In the genomic region with DNA sequence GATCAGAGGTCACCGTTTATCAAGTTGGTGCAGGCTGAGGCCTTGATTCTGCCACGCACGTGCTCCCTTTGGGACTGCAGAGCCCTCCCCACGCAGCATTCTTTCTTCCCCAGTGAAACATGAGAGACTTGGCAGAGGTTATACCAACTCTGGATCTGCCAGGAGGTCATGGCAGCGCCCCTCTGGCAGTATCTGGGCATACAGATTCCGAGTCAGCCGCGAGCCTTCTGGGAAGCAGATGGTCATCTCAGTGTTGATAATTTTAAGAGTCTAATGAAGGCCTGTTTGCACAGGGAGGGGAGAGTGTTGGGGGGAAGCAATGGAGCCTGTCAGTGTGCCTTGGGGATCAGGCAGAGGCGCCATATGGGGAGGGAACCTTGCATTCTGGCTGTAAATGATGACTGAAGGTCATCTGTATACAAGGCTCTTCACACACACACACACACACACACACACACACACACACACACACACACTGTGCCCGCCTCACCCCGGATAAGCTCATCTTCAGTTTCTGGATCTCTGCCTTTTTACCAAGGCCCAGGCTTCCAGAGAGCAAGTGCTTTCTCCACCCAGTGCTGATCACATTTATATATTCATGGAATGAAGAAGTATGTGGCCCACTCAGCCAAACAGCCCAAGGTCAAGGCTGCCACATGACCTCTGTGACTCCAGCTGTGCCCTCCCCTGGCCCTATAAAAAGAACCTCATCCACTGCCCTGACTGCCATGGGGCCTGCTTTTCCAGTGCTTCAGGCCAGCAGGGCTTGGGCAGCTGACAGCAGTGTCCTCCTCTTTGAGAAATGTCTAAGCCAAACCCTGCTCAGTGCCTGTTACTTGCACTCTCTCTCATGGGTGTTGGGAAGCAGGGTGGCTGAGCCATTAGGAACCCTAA, we compare ENCODE assay signal across 9 mouse cellular contexts. TPM values are rescaled to one million over a fixed set of nuclear protein-coding genes. Genes with fewer than 3 reads are reported as not detected.
DNase-seq lines count a peak whose midpoint lies in the region; ATAC-seq and TF ChIP-seq lines count a peak whose summit lies in the region.
"Had no signal": no experiment of that assay in that cellular context is flagged by ENCODE, and none has a peak within 500 bp of the region (broad histone marks: within the 10 kb centered on the region; RNA-seq: fewer than 3 reads in every experiment).

No protein-coding gene starts in this region.

- H3K36me3 ChIP-seq in forebrain, embryonic 13.5 days (ENCODE audit: poor library complexity, severe bottlenecking) = no peaks in the 10 kb centered on the region
- no peaks in the 10 kb centered on the region for H3K36me3 ChIP-seq in forebrain, embryonic 10.5 days (replicated peaks)
- H3K36me3 ChIP-seq in ES-E14 (ENCODE audit: control insufficient read depth, insufficient read depth, low read length, poor library complexity, severe bottlenecking) = no peaks in the 10 kb centered on the region
- H3K36me3 ChIP-seq in hindbrain, postnatal 0 days (ENCODE audit: insufficient read depth, low read length) = no peaks in the 10 kb centered on the region
- H3K36me3 ChIP-seq in liver, embryonic 12.5 days = no peaks in the 10 kb centered on the region
- H3K36me3 ChIP-seq: heart, embryonic 15.5 days had no signal

- H3K9ac ChIP-seq in forebrain, embryonic 13.5 days = no peak overlapping the region
- H3K9ac ChIP-seq in ES-E14 (ENCODE audit: insufficient read depth, low read depth, low read length, poor library complexity, severe bottlenecking) = peak overlapping the region; percentile 74; the same call in 1 of the 2 replicates
- no peak overlapping the region for H3K9ac ChIP-seq in hindbrain, postnatal 0 days (replicated peaks; ENCODE audit: low read length)
- no peak overlapping the region for H3K9ac ChIP-seq in liver, embryonic 12.5 days
- H3K9ac ChIP-seq: heart, embryonic 15.5 days had no signal

- no peaks in the 10 kb centered on the region for H3K27me3 ChIP-seq in forebrain, embryonic 13.5 days
- peaks cover 34% of the 10 kb centered on the region; the same call in 1 of the 2 replicates for H3K27me3 ChIP-seq in forebrain, embryonic 10.5 days (ENCODE audit: poor library complexity, severe bottlenecking)
- H3K27me3 ChIP-seq in hindbrain, postnatal 0 days (ENCODE audit: insufficient read depth, low read length) = no peaks in the 10 kb centered on the region
- peaks cover 11% of the 10 kb centered on the region; the same call in 1 of the 2 replicates for H3K27me3 ChIP-seq in liver, embryonic 12.5 days (replicated peaks)

- no peak for DNase-seq in forebrain, embryonic 10.5 days (ENCODE audit: extremely low spot score, low spot score)
- no peak for DNase-seq in ES-E14 (ENCODE audit: low read depth, low spot score)
- DNase-seq in cerebellum, postnatal 10 days = peak; percentile 78 to 84
- peak; percentile 75 for DNase-seq in hindbrain, postnatal 0 days (ENCODE audit: low spot score)
- no peak for DNase-seq in thymus, postnatal 25 days
- DNase-seq in urinary bladder, postnatal 4 days (ENCODE audit: low spot score in 2 of 2) = no peak

- in situ Hi-C loops in ES-E14 (cut with MboI; ENCODE audit: low sequenced_read_pairs in 2 of 2, unreplicated experiment in 2 of 2) = no loop called here

- H3K4me1 ChIP-seq in forebrain, embryonic 13.5 days = peaks cover 12% of the 10 kb centered on the region
- peaks cover 26% of the 10 kb centered on the region for H3K4me1 ChIP-seq in forebrain, embryonic 10.5 days
- peaks cover 13 to 40% of the 10 kb centered on the region in 2 experiments for H3K4me1 ChIP-seq in ES-E14 (ENCODE audit: control insufficient read depth in 2 of 2, insufficient read depth in 2 of 2, low read length in 2 of 2, poor library complexity in 1 of 2)
- peaks cover 13% of the 10 kb centered on the region for H3K4me1 ChIP-seq in hindbrain, postnatal 0 days (ENCODE audit: insufficient read depth, low read length)
- 0 out of 2 replicates have a peak, but pooled peaks cover 4% of the 10 kb centered on the region for H3K4me1 ChIP-seq in liver, embryonic 12.5 days

- no peak overlapping the region for H3K4me3 ChIP-seq in forebrain, embryonic 13.5 days
- no peak overlapping the region for H3K4me3 ChIP-seq in forebrain, embryonic 10.5 days
- H3K4me3 ChIP-seq in ES-E14 (ENCODE audit: insufficient read depth in 1 of 2, low read depth in 1 of 2, low read length in 2 of 2, poor library complexity in 1 of 2, severe bottlenecking in 1 of 2) = peak overlapping the region; percentile 64 to 68
- no peak overlapping the region for H3K4me3 ChIP-seq in hindbrain, postnatal 0 days (ENCODE audit: low read length)
- H3K4me3 ChIP-seq in liver, embryonic 12.5 days = no peak overlapping the region
- H3K4me3 ChIP-seq: heart, embryonic 15.5 days had no signal

- H3K9me3 ChIP-seq in forebrain, embryonic 13.5 days (replicated peaks) = no peaks in the 10 kb centered on the region
- no peaks in the 10 kb centered on the region for H3K9me3 ChIP-seq in forebrain, embryonic 10.5 days
- H3K9me3 ChIP-seq in ES-E14 (ENCODE audit: control insufficient read depth, insufficient read depth, low read depth, low read length) = no peaks in the 10 kb centered on the region
- no peaks in the 10 kb centered on the region for H3K9me3 ChIP-seq in hindbrain, postnatal 0 days (ENCODE audit: low read length)
- no peaks in the 10 kb centered on the region for H3K9me3 ChIP-seq in liver, embryonic 12.5 days (replicated peaks)
- H3K9me3 ChIP-seq: heart, embryonic 15.5 days had no signal

- H3K27ac ChIP-seq in forebrain, embryonic 13.5 days = peak overlapping the region; percentile 35
- no peak overlapping the region for H3K27ac ChIP-seq in forebrain, embryonic 10.5 days
- peak overlapping the region; percentile 54 for H3K27ac ChIP-seq in ES-E14 (ENCODE audit: insufficient read depth, low read depth, low read length, poor library complexity, severe bottlenecking)
- H3K27ac ChIP-seq in hindbrain, postnatal 0 days = peak overlapping the region; percentile 46; the same call in 1 of the 2 replicates
- H3K27ac ChIP-seq in liver, embryonic 12.5 days = no peak overlapping the region
- H3K27ac ChIP-seq: heart, embryonic 15.5 days had no signal

- TF ChIP-seq CTCF in hindbrain, postnatal 0 days (IDR thresholded peaks at IDR 0.05; ENCODE audit: low read depth) = peak; percentile 39

- H3K4me2 ChIP-seq in forebrain, embryonic 13.5 days = no peak overlapping the region
- no peak overlapping the region for H3K4me2 ChIP-seq in hindbrain, postnatal 0 days (ENCODE audit: low read depth, low read length)
- no peak overlapping the region for H3K4me2 ChIP-seq in liver, embryonic 12.5 days
- H3K4me2 ChIP-seq: heart, embryonic 15.5 days had no signal

- ATAC-seq in forebrain, embryonic 13.5 days = peak; percentile 48
- peak; percentile 79 for ATAC-seq in hindbrain, postnatal 0 days
- ATAC-seq in liver, embryonic 12.5 days = no peak

- 71% methylated on average over 10 of the region's 11 CpGs for WGBS in forebrain, embryonic 13.5 days
- WGBS in forebrain, embryonic 10.5 days = 83% methylated on average over 11 of the region's 11 CpGs
- WGBS in hindbrain, postnatal 0 days = 34% methylated on average over 11 of the region's 11 CpGs
- 65% methylated on average over 11 of the region's 11 CpGs for WGBS in liver, embryonic 12.5 days (ENCODE audit: insufficient replicate concordance)

TF ChIP-seq in ES-E14, 5 proteins besides CTCF, POLR2A, EP300 and RAD21:
- no peak for TF ChIP-seq HCFC1 (IDR thresholded peaks at IDR 0.05; ENCODE audit: borderline replicate concordance, insufficient read depth, low read length)

RNA-seq across cellular contexts. Expression of a gene that starts 18.5 kb away (rescaled TPM):
- polyA plus RNA-seq in forebrain, embryonic 13.5 days (2015; fragmentation: Nextera tagmentation; extraction: Ambion mirVana) = 22.8 and 23.3 TPM in 2 replicates
- polyA plus RNA-seq in forebrain, embryonic 10.5 days (2016; fragmentation: Nextera tagmentation; extraction: Ambion mirVana) = 19.6 and 20.5 TPM in 2 replicates
- total RNA-seq in ES-E14 (2012; rRNA removed) = 44.4 and 51.7 TPM in 2 replicates
- total RNA-seq in hindbrain, postnatal 0 days (2014; rRNA removed) = 38.0 and 41.1 TPM in 2 replicates
- polyA plus RNA-seq in hindbrain, postnatal 0 days (2015; fragmentation: Nextera tagmentation; extraction: Ambion mirVana) = 15.4 and 18.8 TPM in 2 replicates
- polyA plus RNA-seq in liver, embryonic 12.5 days (2016; fragmentation: Nextera tagmentation; extraction: Ambion mirVana) = 9.8 TPM in 2 replicates

Comparison
In these comparisons a context has a peak if more than half of its experiments do, and no peak if none do; other contexts are left out.
1. H3K27ac ChIP-seq: peak in forebrain, embryonic 13.5 days (single experiment), ES-E14 (single experiment) and hindbrain, postnatal 0 days (single experiment); none in forebrain, embryonic 10.5 days (single experiment) and liver, embryonic 12.5 days (single experiment).
2. H3K4me3 ChIP-seq: peak in ES-E14 (2 of 2); none in forebrain, embryonic 13.5 days (single experiment), forebrain, embryonic 10.5 days (single experiment), hindbrain, postnatal 0 days (single experiment) and liver, embryonic 12.5 days (single experiment).
3. DNase-seq: peak in cerebellum, postnatal 10 days (2 of 2) and hindbrain, postnatal 0 days (single experiment); none in forebrain, embryonic 10.5 days (single experiment), ES-E14 (single experiment), thymus, postnatal 25 days (single experiment) and urinary bladder, postnatal 4 days (0 of 2).